Mouse (Mus musculus) liver, adult (tissue): Measurements from ENCODE around the gene Fntb.

Experiments used
- GATA4 ChIP-seq: IDR thresholded peaks from 2 replicates; pipeline ENCODE4 v1.6.1; 2014; ENCODE audit warnings: mild to moderate bottlenecking, low read length; ENCODE audit not compliant: insufficient replicate concordance

The Fntb gene

DNA sequence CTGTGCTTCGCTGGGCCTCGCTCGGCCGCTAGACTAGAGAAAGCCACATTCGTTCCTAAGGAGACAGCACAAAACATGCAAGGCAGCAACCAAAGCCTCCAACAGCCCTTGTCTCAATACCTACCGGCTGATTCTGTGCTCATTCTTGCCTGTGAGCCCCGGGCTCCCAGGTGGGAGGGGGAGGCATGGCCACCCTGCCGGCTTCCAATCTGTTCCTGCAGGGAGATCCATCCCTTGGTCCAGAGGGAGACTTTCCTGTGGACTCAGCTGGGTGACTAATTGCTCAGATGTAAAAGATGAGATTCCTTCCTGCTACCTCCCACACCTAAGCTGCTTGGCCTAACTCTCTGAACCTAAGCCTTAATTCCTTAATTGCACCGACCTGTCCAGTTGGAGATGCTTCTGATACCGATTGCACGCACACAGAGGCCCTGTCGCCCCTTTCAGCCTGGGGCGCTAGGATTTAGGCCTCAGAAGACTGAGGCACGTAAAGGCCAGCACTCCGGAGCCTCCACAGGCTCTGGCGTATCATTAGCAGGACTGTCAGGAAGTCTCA lies 145.9 kb downstream of the Fntb start:
- TF ChIP-seq GATA4, result no peak

DNA sequence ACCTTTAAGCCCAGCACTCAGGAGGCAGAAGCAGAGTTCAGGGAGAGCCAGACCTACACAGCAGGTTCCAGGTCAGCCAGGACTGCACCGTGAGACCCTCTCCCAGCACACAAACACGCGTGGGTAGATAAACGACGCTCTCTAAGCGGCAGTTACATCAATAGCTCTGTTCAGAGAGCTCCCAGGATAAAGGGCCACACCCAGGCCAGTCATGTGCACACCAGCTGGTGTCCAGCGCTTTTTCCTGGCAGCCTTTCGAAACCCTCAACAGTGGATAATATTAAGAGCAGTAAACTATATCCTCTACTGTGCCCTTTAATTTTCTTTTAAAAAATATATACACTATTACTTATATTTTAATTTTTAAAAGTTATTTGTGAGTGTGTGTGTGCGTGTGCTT lies 146.8 kb downstream of the Fntb start:
- TF ChIP-seq GATA4, result no peak

DNA sequence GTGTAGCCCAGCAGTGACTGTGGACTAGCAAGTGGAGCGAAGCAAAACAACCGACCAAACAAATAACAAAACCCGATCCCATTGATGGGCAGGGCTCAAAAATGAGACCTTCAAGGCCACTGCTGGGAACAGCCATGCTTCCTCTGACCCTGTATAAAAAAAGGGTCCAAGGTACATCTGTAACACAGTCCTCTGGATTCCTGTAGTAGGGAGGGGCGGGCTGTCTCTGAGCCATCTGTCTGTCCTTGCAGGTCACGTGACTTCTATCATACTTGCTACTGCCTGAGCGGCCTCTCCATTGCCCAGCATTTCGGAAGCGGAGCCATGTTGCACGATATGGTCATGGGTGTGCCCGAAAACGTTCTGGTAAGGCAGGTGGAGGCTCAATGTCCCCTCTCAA lies 150.8 kb downstream of the Fntb start:
- TF ChIP-seq GATA4, result no peak

DNA sequence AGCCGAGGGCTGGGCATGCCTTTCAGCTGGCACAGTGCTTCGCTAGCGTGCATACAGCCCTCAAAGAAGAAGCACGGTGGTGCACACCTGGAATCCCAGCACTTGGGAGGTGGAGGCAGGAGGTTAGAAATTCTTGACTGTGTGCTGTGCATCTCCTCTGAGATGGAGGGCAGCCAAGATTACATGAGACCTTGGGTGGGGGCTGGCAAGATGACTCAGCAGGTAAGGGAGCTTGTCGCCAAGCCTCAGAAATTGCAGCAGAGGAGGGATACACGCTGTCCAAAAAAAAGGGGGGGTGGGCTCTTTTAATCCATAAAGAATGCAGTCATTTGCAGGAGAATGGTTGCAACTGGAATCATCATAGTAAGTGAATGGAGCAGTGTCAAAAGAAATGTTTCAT lies 152.7 kb downstream of the Fntb start:
- TF ChIP-seq GATA4, result no peak

DNA sequence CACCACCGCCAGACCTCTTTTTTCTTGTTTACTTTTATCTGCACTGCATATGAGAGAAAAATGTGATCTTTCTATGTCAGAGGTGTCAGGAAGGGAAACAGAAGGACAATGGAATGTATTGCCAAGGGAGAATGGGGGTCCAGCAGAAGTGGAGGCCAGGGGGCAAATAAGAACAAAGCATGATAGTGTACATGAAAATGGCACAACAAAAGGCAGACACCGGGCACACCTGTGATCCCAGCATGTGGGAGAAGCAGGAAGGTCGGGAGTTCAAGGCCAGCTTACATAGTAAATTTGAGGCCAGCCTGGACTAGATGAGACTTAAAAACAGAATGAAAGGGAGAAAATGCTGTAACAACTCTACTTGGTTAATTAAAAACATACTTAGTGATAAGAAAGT lies 153.5 kb downstream of the Fntb start:
- no peak for TF ChIP-seq GATA4

DNA sequence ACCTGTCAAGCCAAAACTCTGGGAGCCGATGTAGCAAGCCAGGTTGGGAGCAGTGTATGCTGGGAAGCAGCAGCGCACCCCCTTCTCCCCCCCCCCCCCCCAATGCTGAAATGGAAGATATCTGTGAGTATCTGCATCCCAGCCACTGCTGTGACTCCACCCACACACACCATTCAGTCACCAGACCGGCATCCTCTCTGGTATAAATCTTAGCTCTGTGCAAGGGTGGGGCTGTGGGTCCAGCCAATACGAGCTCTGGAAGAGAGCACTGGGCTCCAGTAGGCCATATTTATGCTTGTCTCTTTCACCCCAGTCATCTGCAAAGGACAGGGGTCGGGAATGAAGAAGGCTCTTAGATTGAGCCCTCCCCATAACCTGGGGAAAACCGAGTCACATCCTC lies 155.0 kb downstream of the Fntb start:
- TF ChIP-seq GATA4, result no peak

DNA sequence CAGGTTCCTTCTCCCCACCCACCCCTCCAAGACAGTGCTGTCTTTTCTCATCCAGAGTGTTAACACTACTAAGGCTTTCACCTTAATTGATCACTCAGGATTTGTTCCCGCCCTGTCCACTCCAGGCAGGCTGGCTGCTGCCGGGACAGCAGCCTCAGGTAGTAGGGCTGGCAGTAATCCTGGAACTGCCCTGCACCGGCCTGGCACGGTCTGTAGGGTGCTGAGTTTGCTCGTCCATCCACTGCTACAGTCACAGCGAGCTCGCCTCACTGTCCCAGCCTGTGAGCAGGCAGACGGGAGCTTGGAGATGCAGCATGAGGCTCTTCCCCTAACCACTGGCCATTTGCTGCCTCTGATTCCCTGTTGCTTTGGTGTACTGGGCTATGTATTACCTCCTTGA lies 155.6 kb downstream of the Fntb start:
- no peak for TF ChIP-seq GATA4

DNA sequence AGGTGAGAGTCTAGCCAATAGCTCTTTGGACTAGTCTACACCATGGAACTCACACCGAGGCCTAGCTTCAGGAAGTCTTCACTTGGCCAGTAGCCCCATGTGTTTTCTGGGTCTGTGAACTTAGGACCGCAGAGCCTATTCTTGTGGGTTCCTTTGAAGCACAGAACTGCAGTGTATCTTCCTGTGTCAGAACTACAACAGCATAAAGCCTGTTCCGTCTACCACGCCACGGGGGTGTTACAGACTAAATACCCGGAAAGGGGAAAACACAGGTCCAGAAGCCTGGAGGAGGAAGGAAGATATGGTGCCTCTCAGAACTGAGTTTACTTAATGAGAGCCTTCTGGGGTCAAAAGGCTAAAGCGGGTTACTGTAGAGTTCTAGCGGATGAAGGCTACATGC lies 157.7 kb downstream of the Fntb start:
- no peak; the same call in 1 of the 2 replicates for TF ChIP-seq GATA4

DNA sequence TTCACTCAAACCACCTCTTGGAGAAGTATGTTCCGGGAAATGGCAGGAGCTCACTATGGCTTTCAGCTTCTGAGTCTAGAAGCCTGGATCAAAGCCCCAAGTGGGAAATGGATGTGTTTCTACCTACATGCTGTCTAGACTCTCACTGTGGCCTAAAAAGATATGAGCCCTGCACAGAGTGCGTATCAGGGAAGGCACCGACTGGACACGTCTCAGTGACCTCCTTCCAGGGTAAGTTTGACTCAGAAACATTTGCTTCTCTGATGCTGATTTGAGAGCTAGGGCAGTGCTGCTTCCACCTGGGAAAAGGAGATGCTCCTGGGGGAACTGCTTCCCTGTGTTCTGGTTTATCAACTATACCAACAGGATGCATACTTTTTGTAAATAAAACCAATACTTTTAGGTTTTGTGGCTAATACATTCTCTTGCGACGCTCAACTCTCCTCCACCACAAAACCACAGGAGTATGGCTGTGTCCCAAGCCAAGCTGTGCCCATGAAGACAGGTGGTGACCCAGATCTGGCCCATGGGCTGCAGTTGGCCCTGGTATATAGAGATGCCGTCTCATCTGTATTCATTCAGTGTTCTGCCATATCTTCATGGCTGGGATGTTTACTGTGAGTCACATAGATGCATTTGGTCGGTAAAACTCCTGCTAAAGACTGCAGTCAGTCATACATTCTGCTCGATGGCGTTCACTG lies 159.7 kb downstream of the Fntb start:
- TF ChIP-seq GATA4, result no peak

DNA sequence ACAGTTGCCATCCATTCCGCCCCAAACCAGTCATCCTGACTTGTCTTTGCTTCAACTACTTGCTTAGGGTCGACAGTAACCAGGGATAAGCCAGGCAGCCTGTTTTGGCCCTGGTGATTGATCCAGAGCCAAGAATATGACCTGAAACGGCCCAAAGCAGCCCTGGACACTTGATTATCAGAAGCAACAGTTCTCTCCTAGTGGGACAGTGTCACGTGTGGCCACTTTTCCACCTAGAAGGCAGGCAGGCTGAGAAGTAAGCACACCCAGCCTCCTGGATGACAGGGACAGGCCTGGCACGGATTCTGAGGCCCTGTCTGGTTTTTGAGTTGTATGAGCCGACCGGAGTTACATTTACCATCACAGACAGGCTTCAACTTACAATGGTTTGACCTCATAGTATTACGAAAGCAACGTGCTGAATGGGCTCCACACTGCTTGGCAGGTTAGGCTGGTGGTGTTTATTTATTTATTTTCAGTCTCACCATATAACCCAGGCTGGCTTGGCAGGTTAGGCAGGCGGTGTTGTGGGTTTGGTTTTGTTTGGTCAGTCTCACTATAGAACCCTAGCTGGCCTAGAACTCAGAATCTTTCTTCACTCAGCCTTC lies 161.1 kb downstream of the Fntb start:
- TF ChIP-seq GATA4, result no peak

DNA sequence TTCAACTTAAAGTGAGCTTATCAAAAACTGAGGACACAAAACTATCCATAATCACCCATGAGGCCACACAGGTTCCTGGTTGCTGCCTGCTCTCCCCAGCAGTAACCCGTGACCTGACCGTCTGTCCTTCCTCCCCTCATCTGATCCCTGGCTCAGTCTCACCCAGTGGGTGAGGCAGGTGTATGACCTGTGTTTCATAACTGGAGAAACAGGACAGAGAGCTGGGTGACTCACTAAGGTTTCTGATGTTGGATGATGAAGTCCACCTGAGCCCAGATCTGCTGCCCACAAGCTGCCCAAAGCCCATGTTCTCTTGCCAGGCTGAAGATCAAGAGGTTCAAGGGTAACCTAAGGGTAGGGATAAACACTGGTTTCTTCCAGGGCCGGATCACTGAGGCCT lies 161.6 kb downstream of the Fntb start:
- TF ChIP-seq GATA4, result no peak

DNA sequence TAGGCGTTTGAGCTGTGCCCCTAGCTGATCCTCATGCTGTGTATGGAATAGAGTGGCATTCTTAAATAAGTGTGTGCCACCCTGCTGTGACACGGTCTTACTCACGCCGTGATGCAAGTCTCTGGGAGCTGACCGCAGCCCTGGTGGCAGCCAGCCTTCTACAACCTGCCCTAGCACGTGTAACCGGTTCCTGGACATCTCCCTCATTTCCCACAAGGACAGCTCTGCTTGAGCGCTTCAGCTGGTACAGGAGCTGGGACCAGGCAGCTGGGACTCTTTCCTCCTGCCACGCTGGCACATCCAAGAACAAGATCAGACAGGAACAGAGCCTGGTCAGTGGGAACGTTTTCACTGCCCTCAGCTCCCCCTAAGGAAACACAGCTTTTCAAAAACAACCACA lies 162.2 kb downstream of the Fntb start:
- TF ChIP-seq GATA4, result no peak

DNA sequence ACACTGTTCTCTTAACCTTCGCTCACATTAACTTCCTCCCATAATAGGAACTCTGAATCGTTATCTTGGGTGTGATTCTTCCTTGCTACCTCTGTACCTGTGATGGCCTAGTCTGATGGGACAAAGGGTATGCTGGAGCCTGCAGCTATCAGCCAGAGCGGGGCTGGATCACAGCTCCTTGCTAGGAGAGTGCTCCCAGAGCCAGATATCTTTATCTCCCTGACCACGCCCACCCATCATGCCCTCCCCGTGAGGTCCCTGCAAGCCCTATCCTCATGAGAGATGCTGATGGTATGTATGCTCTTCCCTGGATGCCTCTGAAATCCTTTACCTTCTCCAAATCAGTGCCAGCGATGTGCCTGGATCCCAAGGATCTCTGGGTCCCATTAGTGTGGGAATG lies 164.8 kb downstream of the Fntb start:
- TF ChIP-seq GATA4, result no peak

DNA sequence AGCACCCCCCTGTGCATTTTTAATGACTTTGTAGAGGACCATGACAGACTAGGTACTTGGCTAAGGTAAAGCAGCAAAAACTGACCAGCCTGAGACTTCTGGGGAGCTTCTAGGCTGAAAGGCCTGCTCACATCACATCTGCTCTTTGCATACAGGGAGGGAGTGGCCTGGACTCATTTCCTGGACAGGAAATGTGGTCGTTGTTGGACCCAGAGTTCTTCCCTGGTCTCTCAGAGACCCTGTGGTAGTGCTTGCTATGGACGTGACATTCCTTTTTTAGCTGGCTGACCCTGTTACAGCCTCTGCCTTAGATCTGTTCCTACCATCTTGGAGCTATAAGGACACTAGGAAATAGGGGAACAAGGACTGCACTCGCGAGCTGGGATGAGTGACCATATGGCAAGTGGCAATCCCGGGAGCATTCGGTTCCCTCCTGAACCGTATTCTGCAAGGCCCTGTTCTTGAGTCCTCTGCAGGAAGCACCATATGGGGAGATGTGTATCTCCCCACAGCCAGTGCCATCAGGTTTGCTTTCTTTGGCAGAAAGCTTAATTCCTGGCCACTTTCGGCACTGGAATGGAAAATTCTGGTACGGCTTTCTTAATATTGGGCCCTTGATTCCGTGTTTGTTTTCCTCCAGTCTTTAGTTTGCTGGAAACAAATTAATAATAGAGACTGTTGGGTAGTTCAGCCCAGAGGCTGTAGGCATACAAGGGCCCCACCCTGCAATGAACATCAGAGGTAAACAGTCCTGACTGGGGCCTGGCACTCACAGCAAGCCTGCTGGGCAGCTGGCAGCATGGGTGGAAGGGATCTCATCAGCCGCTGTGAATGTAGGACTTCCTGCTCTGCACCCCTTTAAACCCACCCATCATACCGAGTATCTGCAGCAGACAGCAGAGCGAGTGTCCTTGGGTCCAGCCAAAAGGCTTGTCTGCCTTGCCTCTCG lies 166.6 kb downstream of the Fntb start:
- no peak for TF ChIP-seq GATA4

DNA sequence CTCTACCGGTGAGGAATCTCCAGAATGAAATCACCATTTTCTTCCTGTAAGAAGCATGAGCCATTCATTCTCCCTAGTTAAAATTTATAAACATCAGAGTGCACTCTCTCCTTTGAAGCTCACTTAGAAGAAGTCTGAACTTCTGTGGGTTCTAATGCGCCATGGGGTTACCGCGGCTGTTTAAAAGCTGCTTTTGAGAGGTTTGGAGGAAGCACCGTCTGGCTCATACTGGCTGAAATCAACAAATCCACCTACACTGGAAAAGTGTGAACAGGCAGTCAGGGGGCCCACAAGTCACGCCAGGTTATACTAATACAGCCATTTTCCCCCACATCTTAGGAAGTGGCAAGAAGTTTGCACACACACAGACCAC lies 167.3 kb downstream of the Fntb start:
- no peak for TF ChIP-seq GATA4

DNA sequence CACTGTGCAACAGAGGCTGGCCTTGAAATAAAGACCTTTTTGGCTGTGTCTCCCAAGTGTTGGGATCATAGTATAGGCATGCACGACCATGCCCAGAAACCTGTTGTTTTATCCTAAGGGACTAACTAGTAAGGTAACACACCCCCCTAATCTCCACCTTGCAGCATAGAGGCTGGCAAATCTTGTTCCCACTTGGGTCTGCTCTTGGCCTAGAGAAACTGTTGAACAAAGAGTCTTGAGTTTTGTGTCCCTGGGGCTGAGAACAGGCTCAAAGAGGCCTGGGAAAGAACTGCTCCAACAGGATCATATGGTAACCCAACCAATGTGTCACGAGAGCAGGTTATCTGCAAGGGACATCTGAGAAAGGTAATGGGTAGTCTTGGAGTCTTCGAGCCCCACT lies 169.0 kb downstream of the Fntb start:
- TF ChIP-seq GATA4, result no peak
